Mouse (Mus musculus): Measurements from ENCODE around the gene Fars2.

Fars2 gene

DNA sequence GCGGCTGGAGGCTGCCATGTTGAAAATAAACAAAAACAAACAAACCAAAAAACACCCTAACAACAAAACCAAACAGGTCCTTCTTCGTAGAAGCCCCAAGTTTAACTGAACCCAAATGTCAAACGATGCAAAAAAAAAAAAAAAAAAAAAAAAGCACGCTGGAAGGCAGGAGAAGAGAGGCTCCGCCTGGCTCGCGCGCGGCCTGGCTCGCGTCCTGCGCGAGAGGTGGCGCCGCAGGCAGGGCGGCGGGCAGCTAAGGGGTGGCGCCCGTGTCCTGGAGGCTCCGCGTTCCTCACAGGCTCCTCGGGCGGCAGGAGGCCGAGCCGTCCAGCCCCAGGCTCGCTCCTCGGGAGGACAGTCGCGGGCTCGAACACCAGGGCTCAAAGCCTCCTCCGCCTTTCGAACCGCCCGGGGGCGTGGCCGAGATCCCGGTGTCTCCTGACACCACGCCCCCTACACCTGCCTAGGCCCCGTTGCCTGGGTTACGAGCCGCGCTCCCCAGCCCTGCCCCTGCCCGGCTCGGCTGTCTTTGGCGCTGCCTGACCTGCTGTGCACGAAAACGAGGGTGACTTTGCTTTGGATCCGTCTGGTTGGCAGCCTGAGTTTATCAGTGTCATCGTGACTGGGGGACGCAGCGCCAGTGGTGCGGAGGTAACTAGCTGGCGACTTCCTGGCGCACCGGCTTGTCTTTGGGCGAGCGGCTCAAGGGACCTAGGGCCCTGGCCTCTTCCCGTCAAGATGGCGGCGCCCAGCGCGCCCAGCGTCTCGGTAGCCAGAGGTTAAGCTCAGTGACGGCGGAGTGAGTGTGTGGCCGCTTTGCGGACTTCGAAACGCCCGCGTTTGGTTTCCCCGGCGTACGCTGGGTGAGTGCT lies at the start of gene Fars2, which contains the start of gene Lyrm4:
Gene Fars2 (plus strand): TSS at position 270 of the 872 bp plus-strand sequence.
Gene Lyrm4 (minus strand): TSS at position 384 of the 872 bp plus-strand sequence.
- peak; percentile 97 for DNase-seq (ENCODE audit: low spot score in 2 of 2)

DNA sequence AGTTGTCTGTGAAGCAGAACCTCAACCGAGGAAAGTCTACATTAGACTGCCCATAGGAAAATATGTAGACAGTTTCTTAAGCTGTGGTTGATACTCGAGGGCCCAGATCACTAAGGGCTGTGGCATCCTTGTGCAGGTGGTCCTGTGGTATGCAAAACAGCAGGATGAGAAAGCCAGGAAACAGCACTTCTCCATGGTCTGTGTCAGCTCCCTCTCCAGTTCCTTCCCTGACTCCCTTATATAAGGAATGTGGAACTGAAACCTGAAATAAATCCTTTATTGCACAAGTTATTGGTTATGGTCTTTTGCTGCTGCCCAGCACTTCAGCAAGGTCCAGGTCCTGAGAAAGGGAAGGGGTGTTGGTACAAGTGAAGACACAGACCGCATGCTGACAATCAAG lies 42.7 kb upstream of the Fars2 start:
- no peak for DNase-seq (ENCODE audit: low spot score in 2 of 2)

DNA sequence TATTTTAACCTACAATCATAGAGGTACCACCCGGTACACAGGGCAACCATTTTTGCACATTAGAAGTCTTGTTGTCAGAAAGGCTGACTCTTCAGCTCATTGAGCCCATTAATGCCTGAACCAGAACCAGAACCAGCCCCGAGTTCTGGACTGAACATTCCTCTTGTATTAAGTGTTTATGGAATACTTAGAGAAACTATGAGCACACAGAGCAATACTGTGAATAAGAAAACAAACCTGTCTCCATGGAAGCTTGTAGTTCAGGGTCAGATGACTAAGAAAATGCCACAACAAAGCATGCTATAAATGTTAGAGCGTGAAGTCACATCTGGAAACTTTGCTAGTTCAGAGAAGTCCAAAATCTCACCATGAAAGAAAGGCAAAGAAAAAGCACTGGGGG lies 35.6 kb upstream of the Fars2 start:
- no peak for DNase-seq (ENCODE audit: low spot score in 2 of 2)

DNA sequence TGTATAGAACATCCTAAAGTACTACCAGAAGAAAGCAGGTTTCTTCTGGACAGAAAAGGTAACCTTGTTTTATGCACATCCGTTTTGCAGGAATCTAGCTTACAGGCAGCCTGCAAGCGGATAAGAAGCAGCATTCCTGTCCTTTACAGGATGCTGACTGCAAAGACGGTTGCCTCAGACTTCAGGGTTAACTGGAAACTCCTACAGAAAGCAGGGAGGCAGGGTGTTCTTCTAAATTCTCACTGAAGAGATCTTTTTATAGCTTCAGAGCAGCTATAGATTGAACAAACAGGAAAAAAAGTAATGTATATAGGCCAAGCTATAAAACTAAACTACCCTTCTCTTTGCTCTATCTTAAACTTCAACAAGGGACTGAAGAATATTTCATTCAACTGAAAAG lies 32.5 kb upstream of the Fars2 start:
- no peak for DNase-seq (ENCODE audit: low spot score in 2 of 2)

DNA sequence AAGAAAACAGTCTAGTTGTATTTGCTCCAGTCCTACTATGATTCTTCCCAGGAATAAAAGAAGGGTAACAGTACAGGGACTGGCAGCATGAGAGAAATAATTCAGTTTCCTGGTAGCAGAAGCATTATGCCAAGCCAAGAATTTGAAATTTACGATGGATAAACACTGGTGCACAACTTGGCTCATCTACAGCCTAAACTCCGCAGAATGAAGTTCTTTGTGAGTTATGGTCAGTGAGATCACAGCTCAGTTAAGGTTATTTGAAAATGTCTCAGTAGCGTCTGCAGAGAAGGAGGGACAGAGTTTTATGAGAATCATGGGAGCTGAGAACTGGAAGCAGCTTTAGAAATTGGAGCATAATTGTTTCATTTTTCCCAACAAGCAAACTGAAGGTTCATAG lies 31.2 kb upstream of the Fars2 start:
- no peak for DNase-seq (ENCODE audit: low spot score in 2 of 2)

DNA sequence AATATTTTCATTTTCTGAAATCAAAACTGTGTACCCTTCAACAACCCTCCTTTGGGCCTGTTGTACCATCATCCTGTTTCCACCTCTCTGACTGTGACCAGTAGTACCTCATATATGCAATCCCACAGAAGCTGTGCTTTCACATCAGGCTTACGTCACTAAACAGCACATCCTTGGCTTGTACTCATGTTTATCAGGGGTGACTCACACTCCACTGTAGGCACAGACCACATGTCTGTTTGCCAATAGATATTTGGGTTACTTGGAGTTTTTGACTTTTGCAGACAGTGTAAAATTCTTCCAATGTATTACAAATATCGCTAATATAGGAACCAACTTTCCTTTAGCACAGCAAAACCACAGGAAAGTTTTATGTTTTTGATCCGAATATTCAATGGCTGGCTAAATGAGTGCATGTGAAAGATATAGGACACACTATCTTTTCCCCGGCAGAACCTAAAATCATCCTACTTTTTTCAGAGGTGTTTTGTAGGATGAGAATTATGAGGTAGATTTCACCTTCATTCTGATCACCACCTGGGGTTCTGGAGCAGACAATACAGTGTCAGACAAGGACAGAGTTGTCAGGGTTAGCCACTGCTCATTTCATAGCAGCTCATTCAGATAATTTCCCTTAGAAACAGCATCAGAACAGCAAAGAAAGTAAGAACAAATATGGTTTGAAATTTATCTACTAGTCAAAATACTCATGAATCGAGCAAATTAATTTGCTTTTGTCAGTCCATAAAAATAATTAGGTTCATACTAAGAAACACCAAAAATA lies 30.4 kb upstream of the Fars2 start:
- DNase-seq (ENCODE audit: low spot score in 2 of 2) = no peak

DNA sequence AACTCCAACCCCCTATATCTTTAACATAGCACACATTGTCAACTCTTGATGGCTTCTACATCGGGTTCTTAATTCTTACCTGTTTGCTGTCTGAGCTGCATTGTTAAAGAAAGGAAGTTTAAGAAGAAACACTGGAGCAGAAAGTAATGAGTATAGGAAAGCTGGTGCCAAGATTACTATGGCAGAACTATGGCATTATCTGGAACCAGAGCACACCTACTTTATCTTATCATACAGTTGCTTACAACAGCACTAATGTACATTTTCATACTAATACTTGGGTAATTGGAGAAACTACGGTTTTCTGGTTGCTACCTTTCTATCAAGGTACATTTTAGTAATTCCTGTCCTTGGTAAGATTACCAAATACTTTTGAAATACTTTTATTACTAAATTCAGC lies 29.8 kb upstream of the Fars2 start:
- no peak for DNase-seq (ENCODE audit: low spot score in 2 of 2)

DNA sequence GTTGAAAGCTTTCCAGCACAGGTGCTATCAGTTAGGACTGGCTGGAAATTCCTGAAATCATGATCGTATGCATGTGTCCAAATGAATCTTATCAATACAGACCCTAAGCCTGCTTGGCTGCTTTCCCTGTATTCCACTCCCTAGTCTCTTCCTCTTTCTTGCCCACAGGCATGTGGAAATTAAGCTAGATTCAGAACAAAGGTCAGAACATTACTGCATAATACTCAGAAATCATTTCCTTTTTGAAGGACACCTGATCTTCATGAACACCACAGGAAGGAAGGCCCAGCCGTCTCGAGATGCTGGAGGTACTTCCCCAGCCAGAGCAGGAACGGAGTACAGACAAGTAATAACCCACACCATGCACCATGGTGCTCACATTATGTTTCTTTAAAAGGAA lies 29.0 kb upstream of the Fars2 start:
- no peak for DNase-seq (ENCODE audit: low spot score in 2 of 2)

DNA sequence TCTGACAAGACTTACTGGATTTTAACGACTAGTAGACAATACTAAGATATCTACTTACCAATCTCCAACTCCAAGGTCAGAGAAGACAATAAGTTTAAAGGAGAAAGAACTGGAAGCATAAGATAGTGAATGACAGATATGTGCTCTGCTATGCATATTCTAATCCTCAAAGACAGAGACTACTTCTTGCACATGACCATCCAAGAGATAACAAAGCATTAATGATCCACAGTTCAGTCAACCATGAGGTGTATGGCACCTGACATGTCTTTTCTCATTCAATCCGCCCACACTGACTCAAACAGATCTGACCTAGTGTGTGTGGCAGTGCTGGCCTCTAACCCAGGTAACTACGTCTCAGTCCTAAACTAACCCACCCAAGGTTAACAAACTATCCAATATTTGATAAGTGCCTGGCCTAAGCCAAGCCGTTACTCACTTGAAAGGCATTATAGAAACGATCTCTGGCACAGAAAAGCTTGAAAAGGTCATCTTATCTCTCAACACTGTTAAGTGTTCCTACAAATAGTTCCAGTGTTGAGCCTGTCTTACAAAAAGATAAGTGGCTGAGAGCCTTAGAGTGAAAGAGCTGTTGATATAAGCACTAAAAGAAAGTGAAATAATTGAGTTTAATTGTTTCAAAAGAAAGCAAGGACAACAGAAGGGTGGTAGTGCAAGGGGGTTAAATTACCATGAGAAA lies 20.4 kb upstream of the Fars2 start:
- no peak for DNase-seq (ENCODE audit: low spot score in 2 of 2)

DNA sequence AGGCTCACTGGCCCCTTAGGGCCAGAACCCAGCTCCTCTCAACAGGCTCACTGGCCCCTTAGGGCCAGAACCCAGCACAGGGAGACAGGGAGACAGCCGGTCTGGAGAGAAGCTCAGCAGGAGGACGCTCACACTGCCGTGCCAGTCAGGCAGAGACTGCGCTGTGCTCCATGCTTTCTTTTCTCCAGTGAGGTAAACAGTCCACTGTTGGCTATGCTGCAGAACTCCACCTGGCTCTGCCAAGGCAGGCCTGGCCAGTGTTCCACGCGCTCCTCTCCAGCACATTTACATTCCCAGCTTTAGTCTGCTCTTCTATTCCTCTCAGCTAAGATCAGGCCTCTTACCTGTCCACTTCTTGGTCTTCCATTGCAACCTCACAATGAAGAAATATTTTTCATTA lies 11.6 kb upstream of the Fars2 start:
- no peak for DNase-seq (ENCODE audit: low spot score in 2 of 2)

DNA sequence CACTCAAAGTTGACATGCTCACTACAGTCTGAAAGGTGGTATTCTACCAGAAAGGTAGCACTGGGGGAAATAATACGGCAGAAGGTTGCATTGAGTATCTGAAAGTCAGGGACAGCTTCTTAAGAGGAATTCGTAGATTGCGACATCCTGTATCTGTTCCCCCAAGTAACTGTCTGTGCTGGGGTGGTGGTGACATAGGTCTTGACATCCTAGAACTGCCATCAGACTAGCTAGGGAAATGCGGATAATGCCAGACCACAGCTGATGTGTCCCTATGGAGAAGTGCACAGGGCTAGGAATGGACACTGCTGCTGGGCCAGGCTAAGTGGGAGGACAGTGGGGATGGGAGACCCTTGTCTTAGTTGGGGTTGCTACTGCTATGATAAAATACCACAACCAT lies 8.7 kb upstream of the Fars2 start:
- no peak for DNase-seq (ENCODE audit: low spot score in 2 of 2)

DNA sequence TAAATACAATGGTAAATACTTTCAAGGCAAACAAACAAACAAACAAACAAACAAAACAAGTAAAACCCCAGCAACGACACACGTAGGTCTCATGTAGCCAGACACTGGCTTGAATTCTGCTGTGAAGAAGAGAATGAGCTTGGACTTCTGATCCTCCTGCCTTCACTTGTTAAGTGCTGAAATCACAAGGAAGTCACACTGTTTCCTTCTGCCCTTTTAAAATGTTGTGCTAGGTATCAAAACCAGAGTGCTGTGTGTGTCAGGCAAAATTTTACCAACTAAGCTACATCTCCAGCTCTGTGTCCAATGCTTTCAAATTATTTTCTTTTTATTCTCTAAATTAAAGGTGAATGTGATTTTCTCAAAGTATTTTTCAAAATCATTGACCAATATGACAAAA lies 5.9 kb upstream of the Fars2 start:
- DNase-seq (ENCODE audit: low spot score in 2 of 2) = no peak

DNA sequence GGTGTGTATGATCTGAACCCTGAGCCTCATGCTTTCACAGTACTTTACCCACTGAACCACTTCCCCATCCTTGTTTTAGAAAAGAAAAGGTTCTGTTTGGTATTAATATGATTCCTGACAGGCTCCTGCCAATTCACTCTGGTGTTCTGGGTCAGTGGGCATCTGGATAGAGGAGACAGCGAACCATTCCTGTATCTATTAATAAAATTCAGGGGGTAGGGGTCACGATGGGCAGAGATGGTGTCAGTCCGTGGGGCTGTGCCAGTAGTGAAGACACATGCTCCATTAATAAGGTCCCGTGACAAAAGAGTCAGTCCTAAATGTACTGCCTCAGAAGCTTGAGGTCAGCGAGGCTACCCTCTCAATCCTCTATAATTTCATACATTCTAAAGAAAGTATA lies 4.0 kb upstream of the Fars2 start:
- no peak for DNase-seq (ENCODE audit: low spot score in 2 of 2)

DNA sequence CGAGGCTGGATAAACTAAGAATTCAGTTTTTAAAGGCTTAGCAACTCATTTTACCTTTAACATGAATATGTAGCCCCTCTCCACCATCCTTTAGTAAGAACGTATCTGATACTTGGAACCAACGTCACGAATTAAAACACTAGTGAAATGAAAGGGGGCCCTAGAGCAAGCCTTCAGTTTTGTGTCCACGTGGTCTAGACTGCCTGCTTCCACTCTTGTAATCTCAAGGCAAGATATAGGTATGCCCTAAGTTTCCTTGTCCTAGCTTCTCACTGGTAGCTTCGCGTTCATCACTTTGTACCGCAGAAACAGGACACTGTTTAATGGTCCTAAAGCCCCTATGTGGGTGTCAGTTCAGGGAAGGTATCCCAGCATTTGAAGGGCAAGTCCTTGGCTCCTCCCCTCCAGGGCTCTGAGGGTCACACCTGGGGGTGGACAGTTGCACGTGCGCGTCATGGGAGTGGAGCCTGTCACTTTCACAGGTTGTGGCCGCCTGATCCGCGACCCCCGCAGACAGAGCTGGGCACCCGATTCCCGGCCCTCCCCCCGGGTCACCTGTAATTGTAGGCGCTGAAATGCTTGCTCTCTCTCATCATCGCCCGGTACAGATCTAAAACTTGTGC lies 581 bp upstream of the Fars2 start:
- DNase-seq (ENCODE audit: low spot score in 2 of 2) = peak; percentile 13 to 19

DNA sequence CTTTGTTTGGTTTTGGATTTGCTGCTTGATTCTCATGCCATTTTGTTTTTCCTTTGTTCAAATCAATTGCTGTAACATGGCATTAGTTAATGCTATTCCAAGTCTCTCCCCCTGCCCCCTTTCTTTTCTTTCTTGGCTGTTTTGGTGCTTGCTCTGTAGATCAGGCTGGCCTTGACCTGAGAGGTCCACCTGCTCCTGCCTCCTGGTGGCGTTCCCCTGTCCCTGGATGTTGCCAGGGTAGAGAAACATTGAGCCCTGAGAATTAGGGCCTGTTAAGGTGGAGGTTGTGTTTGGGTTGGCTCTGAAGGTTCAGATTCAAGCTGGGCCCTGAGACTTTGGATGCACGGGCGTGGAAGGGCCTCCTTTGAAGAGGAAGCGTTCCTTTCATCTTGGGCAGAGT lies 2.5 kb downstream of the Fars2 start:
- no peak for DNase-seq (ENCODE audit: low spot score in 2 of 2)

DNA sequence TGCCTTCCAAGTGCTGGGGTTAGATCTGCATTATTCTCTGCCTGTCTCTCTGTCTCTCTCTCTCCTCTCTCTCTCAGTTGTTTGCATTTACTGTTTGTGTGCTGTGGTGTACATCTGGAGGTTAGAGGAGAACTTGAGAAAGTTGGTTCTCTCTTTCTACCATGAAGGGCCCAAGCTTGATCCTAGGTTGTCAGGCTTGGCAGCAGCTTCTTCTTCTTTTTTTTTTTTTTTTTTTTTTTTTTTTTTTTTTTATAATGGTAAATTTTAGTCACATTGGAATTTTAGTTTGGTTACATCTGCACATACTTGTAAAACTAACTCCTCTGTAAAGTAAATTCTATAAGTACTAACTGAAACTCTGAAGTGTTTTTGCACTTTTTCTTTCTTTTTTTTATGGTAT lies 3.4 kb downstream of the Fars2 start:
- no peak for DNase-seq (ENCODE audit: low spot score in 2 of 2)

DNA sequence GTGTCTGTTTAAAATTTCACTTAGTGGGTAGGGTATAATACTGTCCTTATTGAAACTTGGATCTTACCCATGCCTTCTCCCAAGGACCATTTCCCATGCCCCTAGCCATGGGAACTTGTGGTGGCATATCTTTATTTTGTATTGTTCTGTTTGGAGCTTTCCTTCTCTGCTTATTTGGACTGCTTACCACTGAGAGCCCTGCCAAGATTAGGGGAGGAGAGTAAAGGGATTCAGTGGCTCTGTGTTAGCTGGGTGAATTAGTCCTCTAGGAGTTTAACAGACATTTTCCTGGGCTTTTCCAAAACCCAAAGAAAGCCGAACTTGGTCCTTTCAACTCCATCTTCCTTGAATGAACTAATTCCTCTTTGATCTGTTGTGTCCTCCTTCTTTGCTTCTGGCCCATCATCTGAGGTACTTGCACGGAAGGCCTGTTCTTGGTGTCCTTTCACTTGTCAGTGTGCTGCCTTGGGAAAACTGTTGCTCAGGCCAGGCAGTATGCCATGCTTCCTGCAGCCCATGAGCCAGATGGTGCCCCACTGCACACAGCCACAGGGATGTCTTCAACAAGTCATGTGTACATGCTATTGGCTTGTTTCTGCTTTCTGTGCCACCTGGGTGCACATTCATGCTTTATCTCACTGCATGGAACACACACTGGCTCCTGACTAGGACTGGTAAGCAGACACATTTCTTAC lies 12.3 kb downstream of the Fars2 start:
- no peak for DNase-seq (ENCODE audit: low spot score in 2 of 2)

DNA sequence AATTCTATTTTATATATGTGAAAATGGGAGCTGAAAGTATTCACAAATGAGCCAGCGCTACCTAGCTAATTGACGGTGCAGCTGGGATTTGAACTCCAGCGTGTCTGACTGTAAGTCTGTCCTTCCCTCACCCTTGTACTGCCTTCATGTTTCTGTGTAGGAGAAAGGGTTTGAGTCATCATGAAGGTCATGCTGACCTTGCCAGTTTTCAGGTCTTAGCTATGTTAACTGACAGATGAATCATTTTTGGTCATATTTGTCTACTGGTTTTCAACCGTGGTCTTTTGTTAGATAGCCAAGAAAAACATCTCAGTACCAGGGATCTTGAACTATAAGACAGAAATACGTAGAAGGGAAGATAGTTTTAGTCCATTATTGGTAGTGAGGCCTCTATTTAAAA lies 14.2 kb downstream of the Fars2 start:
- DNase-seq (ENCODE audit: low spot score in 2 of 2) = no peak

DNA sequence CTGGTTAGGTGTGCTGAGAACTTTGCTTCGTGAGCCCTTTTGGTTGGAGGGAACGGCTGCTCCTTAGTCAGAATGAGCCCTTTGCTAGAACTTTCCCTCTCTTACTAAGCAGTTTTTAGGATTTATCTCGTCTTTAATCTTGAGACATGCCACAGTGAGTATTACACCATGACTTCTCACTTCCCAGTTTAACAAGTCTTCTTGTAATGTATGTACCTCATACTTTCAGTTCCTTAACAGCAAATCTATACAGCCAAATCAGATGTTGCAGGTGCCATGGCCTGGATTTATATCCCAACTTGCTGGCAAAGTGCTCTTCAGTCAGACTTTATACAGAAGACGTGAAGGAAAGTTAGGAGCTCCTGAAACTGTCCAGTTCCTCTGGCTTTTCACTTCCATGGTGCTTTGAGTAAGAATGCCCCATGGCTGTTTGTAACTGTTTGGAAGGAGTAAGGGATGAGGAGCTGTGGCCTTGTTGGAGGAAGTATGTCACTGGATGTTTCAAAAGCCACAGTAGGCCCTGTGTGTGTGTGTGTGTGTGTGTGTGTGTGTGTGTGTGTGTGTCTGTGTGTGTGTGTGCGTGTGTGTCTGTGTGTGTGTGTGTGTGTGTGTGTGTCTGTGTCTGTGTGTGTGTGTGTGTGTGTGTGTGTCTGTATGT lies 14.9 kb downstream of the Fars2 start:
- no peak for DNase-seq (ENCODE audit: low spot score in 2 of 2)

DNA sequence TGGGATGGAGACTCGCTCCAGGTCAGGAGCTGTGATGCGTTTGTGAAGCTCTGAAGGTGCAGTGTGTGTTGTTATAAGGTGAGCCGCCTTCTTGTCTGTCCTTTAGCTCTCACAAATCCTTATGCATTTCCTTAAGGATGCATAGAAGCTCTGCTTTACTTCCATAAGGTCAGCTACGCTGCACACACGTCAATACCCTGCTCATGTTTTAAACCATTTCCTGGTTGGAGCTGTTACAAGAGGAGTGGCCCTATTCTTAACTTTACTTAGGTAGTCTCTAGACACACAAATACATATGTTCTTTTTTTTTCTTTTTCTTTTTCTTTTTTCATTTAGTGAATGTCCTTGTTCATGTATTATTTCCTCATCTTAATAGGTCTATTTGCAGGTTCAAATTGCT lies 22.5 kb downstream of the Fars2 start:
- no peak for DNase-seq (ENCODE audit: low spot score in 2 of 2)

Measured in urinary bladder, postnatal 36 days (tissue).